Mouse (Mus musculus): ENCODE measurements around the gene Ednrb.

DNA sequence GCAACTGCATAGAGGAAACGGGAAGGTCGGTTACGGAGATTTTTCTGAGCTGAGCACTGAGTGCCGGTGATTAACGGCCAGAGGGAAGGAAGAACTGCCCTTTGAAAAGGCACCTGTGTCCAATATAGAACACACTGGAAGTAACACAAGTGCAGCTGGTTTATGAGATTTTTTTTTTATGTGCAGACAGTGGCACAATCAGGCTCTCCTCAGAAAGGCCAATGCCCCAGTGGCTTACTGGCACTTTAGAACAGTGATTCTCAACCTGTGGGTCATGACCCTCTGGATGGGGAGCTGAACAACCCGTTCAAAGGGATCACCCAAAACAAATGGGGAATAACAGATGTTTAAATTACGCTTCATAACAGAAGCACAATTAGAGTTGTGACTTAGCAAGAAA, 20.7 kb downstream of the Ednrb start:
- TF ChIP-seq CTCF (IDR thresholded peaks at IDR 0.05; ENCODE audit: low read depth) (no peak), EP300 (IDR thresholded peaks at IDR 0.05; ENCODE audit: low read depth) (no peak)

All from heart, postnatal 0 days (tissue).